Mouse (Mus musculus): ENCODE measurements around the gene Abca4. TPM values are rescaled to one million over a fixed set of nuclear protein-coding genes. Genes with fewer than 3 reads are reported as not detected.
"Not testable (repeated sequence)": the region's sequence is repeated elsewhere in the genome, so short reads cannot be mapped to it uniquely, and the experiment has no call there.

Gene Abca4
- polyA plus RNA-seq, 1 experiment from 2014 or later, result 0.70 TPM

GRCm38 (mm10) chr3:122072646-122073571, 28.7 kb downstream of the Abca4 start:
- Histone ChIP-seq H3K9me3 (ENCODE audit: control insufficient read depth, low read length) (no peaks in the 10 kb centered on the region), H3K27ac (ENCODE audit: low read depth, low read length) (peak overlapping the region; percentile 83; the same call in 1 of the 2 replicates), H3K9ac (ENCODE audit: low read depth, low read length) (no peak overlapping the region), H3K4me3 (ENCODE audit: low read length) (no peak overlapping the region), H3K4me2 (replicated peaks; ENCODE audit: low read depth, low read length) (no peak overlapping the region), H3K36me3 (ENCODE audit: control insufficient read depth, insufficient read depth, low read length) (no peaks in the 10 kb centered on the region), H3K4me1 (ENCODE audit: control insufficient read depth, insufficient read depth, low read length) (peaks cover 31% of the 10 kb centered on the region), H3K27me3 (ENCODE audit: control insufficient read depth, insufficient read depth, low read length) (no peaks in the 10 kb centered on the region)
- peak; percentile 62; the same call in 1 of the 2 replicates for ATAC-seq (ENCODE audit: low FRiP score, low TSS enrichment)
- WGBS, result 27% methylated on average over 11 of the region's 11 CpGs

GRCm38 (mm10) chr3:122073595-122073994, 29.4 kb downstream of the Abca4 start:
- H3K9me3 ChIP-seq (ENCODE audit: control insufficient read depth, low read length), result no peaks in the 10 kb centered on the region
- H3K27ac ChIP-seq (ENCODE audit: low read depth, low read length), result peak overlapping the region; percentile 83; the same call in 1 of the 2 replicates
- no peak for ATAC-seq (ENCODE audit: low FRiP score, low TSS enrichment)
- WGBS, result 60% methylated on average over 5 of the region's 5 CpGs
- no peaks in the 10 kb centered on the region for H3K27me3 ChIP-seq (ENCODE audit: control insufficient read depth, insufficient read depth, low read length)
- H3K4me3 ChIP-seq (ENCODE audit: low read length), result no peak overlapping the region
- peaks cover 31% of the 10 kb centered on the region for H3K4me1 ChIP-seq (ENCODE audit: control insufficient read depth, insufficient read depth, low read length)
- H3K9ac ChIP-seq (ENCODE audit: low read depth, low read length), result no peak overlapping the region
- no peak overlapping the region for H3K4me2 ChIP-seq (replicated peaks; ENCODE audit: low read depth, low read length)
- H3K36me3 ChIP-seq (ENCODE audit: control insufficient read depth, insufficient read depth, low read length), result no peaks in the 10 kb centered on the region

GRCm38 (mm10) chr3:122074334-122074733, 30.1 kb downstream of the Abca4 start:
- Histone ChIP-seq H3K27ac (ENCODE audit: low read depth, low read length) (peak overlapping the region; percentile 83), H3K4me3 (ENCODE audit: low read length) (no peak overlapping the region), H3K9me3 (ENCODE audit: control insufficient read depth, low read length) (no peaks in the 10 kb centered on the region), H3K4me1 (ENCODE audit: control insufficient read depth, insufficient read depth, low read length) (peaks cover 31% of the 10 kb centered on the region), H3K36me3 (ENCODE audit: control insufficient read depth, insufficient read depth, low read length) (no peaks in the 10 kb centered on the region), H3K4me2 (replicated peaks; ENCODE audit: low read depth, low read length) (no peak overlapping the region; the same call in 1 of the 2 replicates), H3K9ac (ENCODE audit: low read depth, low read length) (no peak overlapping the region), H3K27me3 (ENCODE audit: control insufficient read depth, insufficient read depth, low read length) (no peaks in the 10 kb centered on the region)
- ATAC-seq (ENCODE audit: low FRiP score, low TSS enrichment), result peak; percentile 14; the same call in 1 of the 2 replicates
- WGBS, result 29% methylated on average over 10 of the region's 10 CpGs

GRCm38 (mm10) chr3:122078141-122078540, 33.9 kb downstream of the Abca4 start:
- H3K9ac ChIP-seq (ENCODE audit: low read depth, low read length), result no peak overlapping the region
- H3K27me3 ChIP-seq (ENCODE audit: control insufficient read depth, insufficient read depth, low read length), result no peaks in the 10 kb centered on the region
- H3K9me3 ChIP-seq (ENCODE audit: control insufficient read depth, low read length), result no peaks in the 10 kb centered on the region
- H3K36me3 ChIP-seq (ENCODE audit: control insufficient read depth, insufficient read depth, low read length), result no peaks in the 10 kb centered on the region
- peaks cover 23% of the 10 kb centered on the region for H3K4me1 ChIP-seq (ENCODE audit: control insufficient read depth, insufficient read depth, low read length)
- H3K27ac ChIP-seq (ENCODE audit: low read depth, low read length), result peak overlapping the region; percentile 42; the same call in 1 of the 2 replicates
- no peak overlapping the region for H3K4me2 ChIP-seq (replicated peaks; ENCODE audit: low read depth, low read length)
- no peak for ATAC-seq (ENCODE audit: low FRiP score, low TSS enrichment)
- H3K4me3 ChIP-seq (ENCODE audit: low read length), result no peak overlapping the region
- WGBS, result 40% methylated on average over 6 of the region's 6 CpGs

- no peak overlapping the region for H3K9ac ChIP-seq (ENCODE audit: low read depth, low read length)
- no peak overlapping the region for H3K4me3 ChIP-seq (ENCODE audit: low read length)
- no peak overlapping the region for H3K4me2 ChIP-seq (replicated peaks; ENCODE audit: low read depth, low read length)
- 71% methylated on average over 6 of the region's 6 CpGs for WGBS
- peaks cover 14% of the 10 kb centered on the region for H3K4me1 ChIP-seq (ENCODE audit: control insufficient read depth, insufficient read depth, low read length)
- H3K27me3 ChIP-seq (ENCODE audit: control insufficient read depth, insufficient read depth, low read length), result no peaks in the 10 kb centered on the region
- no peaks in the 10 kb centered on the region for H3K9me3 ChIP-seq (ENCODE audit: control insufficient read depth, low read length)
- ATAC-seq (ENCODE audit: low FRiP score, low TSS enrichment), result no peak
- H3K27ac ChIP-seq (ENCODE audit: low read depth, low read length), result no peak overlapping the region
- no peaks in the 10 kb centered on the region for H3K36me3 ChIP-seq (ENCODE audit: control insufficient read depth, insufficient read depth, low read length)
Measured at GRCm38 (mm10) chr3:122079172-122079571, 34.9 kb downstream of the Abca4 start.

- WGBS, result 82% methylated on average over 8 of the region's 8 CpGs
Measured at GRCm38 (mm10) chr3:122081634-122082033, 37.4 kb downstream of the Abca4 start.

GRCm38 (mm10) chr3:122082338-122082737, 38.1 kb downstream of the Abca4 start:
- no peaks in the 10 kb centered on the region for H3K36me3 ChIP-seq (ENCODE audit: control insufficient read depth, insufficient read depth, low read length)
- no peaks in the 10 kb centered on the region for H3K9me3 ChIP-seq (ENCODE audit: control insufficient read depth, low read length)
- no peak for ATAC-seq (ENCODE audit: low FRiP score, low TSS enrichment)
- H3K27me3 ChIP-seq (ENCODE audit: control insufficient read depth, insufficient read depth, low read length), result no peaks in the 10 kb centered on the region
- 45% methylated on average over 7 of the region's 7 CpGs for WGBS
- H3K4me3 ChIP-seq (ENCODE audit: low read length), result no peak overlapping the region
- no peaks in the 10 kb centered on the region for H3K4me1 ChIP-seq (ENCODE audit: control insufficient read depth, insufficient read depth, low read length)
- H3K4me2 ChIP-seq (replicated peaks; ENCODE audit: low read depth, low read length), result no peak overlapping the region
- no peak overlapping the region for H3K9ac ChIP-seq (ENCODE audit: low read depth, low read length)
- H3K27ac ChIP-seq (ENCODE audit: low read depth, low read length), result no peak overlapping the region

More at GRCm38 (mm10) chr3:122081634-122082033, 37.4 kb downstream of the Abca4 start:
- not testable (repeated sequence) for H3K4me1 ChIP-seq (ENCODE audit: control insufficient read depth, insufficient read depth, low read length); H3K9me3 ChIP-seq (ENCODE audit: control insufficient read depth, low read length); H3K27ac ChIP-seq (ENCODE audit: low read depth, low read length); H3K9ac ChIP-seq (ENCODE audit: low read depth, low read length); H3K4me2 ChIP-seq (replicated peaks; ENCODE audit: low read depth, low read length); H3K36me3 ChIP-seq (ENCODE audit: control insufficient read depth, insufficient read depth, low read length); H3K27me3 ChIP-seq (ENCODE audit: control insufficient read depth, insufficient read depth, low read length); H3K4me3 ChIP-seq (ENCODE audit: low read length); ATAC-seq (ENCODE audit: low FRiP score, low TSS enrichment)

GRCm38 (mm10) chr3:122085157-122085989, 41.1 kb downstream of the Abca4 start:
- no peak for ATAC-seq (ENCODE audit: low FRiP score, low TSS enrichment)
- H3K4me3 ChIP-seq (ENCODE audit: low read length), result no peak overlapping the region
- no peaks in the 10 kb centered on the region for H3K36me3 ChIP-seq (ENCODE audit: control insufficient read depth, insufficient read depth, low read length)
- no peak overlapping the region for H3K9ac ChIP-seq (ENCODE audit: low read depth, low read length)
- H3K4me1 ChIP-seq (ENCODE audit: control insufficient read depth, insufficient read depth, low read length), result no peaks in the 10 kb centered on the region
- no peak overlapping the region for H3K27ac ChIP-seq (ENCODE audit: low read depth, low read length)
- H3K9me3 ChIP-seq (ENCODE audit: control insufficient read depth, low read length), result no peaks in the 10 kb centered on the region
- H3K4me2 ChIP-seq (replicated peaks; ENCODE audit: low read depth, low read length), result no peak overlapping the region
- WGBS, result 64% methylated on average over 18 of the region's 18 CpGs
- no peaks in the 10 kb centered on the region for H3K27me3 ChIP-seq (ENCODE audit: control insufficient read depth, insufficient read depth, low read length)

Data from kidney, embryonic 14.5 days (tissue).